Mouse (Mus musculus) G1E (cell line): ENCODE measurements around the gene Chpf. TPM values are rescaled to one million over a fixed set of nuclear protein-coding genes. Genes with fewer than 3 reads are reported as not detected.

Source experiments
- ATAC-seq: 2 replicates; pipeline ENCODE4 v1.8.0; 2016; ENCODE audit warnings: mild to moderate bottlenecking; ENCODE audit not compliant: insufficient number of reproducible peaks, poor library complexity, low FRiP score, severe bottlenecking; ENCODE audit errors: extremely low read depth
- DNase-seq: peaks from one replicate; pipeline ENCODE4 v3.0.0; 2012; ENCODE audit warnings: low spot score
- H3K27me3 ChIP-seq: 2 replicates; pipeline ENCODE4 v1.6.1; 2012; ENCODE audit warnings: mild to moderate bottlenecking, low read length, inconsistent platforms; ENCODE audit not compliant: insufficient read depth
- H3K36me3 ChIP-seq: replicated peaks from 2 replicates; pipeline ENCODE3; 2012; ENCODE audit warnings: mild to moderate bottlenecking, inconsistent platforms
- H3K4me1 ChIP-seq: 2 replicates; pipeline ENCODE4 v1.6.1; 2012; ENCODE audit warnings: low read depth, low read length, inconsistent platforms, mixed read lengths; ENCODE audit not compliant: insufficient read depth
- H3K4me3 ChIP-seq: 2 replicates; pipeline ENCODE4 v1.5.1; 2012; ENCODE audit warnings: low read depth, mild to moderate bottlenecking, inconsistent platforms, low read length, moderate library complexity, mixed read lengths
- H3K9me3 ChIP-seq: replicated peaks from 2 replicates; pipeline ENCODE4 v1.6.1; 2012; ENCODE audit warnings: inconsistent platforms
- CTCF ChIP-seq: IDR thresholded peaks from 2 replicates; pipeline ENCODE4 v1.5.1; 2012; ENCODE audit warnings: low read depth, low read length, inconsistent platforms, mixed read lengths
- GATA1 ChIP-seq: IDR thresholded peaks from 2 replicates; pipeline ENCODE4 v1.6.1; 2012; ENCODE audit warnings: borderline replicate concordance, low read length, inconsistent platforms, mixed read lengths
- GATA2 ChIP-seq: IDR thresholded peaks from 2 replicates; pipeline ENCODE4 v1.6.1; 2012; ENCODE audit warnings: low read depth, low read length, inconsistent platforms, borderline replicate concordance
- POLR2AphosphoS5 ChIP-seq: IDR thresholded peaks from 2 replicates; pipeline ENCODE4 v1.6.1; 2012; ENCODE audit warnings: low read depth, low read length, inconsistent platforms; ENCODE audit not compliant: insufficient replicate concordance
- TAL1 ChIP-seq: conservative IDR thresholded peaks from 2 replicates; pipeline ENCODE4 v1.6.1; 2012; ENCODE audit warnings: low read depth, low read length, inconsistent platforms, mixed read lengths
- polyA plus RNA-seq: library from polyadenylated mRNA; stranded (reverse); fragments of >175 nt; gene quantifications from 2 replicates; pipeline ENCODE4 v1.2.3, GENCODE M21; 2012
- total RNA-seq, 2 experiments: library from RNA; stranded (forward) in 1 of 2; stranded (reverse) in 1 of 2; fragments of 200-1000 nt in 1 of 2; fragments of >200 nt in 1 of 2; fragmentation: Nextera tagmentation in 1 of 2; gene quantifications; 2 replicates each; pipeline ENCODE4 v1.2.3; 2014 to 2017

Gene Chpf
- total and polyA plus RNA-seq, 3 experiments, result 12.0 to 121 (median 23.6) TPM

DNA sequence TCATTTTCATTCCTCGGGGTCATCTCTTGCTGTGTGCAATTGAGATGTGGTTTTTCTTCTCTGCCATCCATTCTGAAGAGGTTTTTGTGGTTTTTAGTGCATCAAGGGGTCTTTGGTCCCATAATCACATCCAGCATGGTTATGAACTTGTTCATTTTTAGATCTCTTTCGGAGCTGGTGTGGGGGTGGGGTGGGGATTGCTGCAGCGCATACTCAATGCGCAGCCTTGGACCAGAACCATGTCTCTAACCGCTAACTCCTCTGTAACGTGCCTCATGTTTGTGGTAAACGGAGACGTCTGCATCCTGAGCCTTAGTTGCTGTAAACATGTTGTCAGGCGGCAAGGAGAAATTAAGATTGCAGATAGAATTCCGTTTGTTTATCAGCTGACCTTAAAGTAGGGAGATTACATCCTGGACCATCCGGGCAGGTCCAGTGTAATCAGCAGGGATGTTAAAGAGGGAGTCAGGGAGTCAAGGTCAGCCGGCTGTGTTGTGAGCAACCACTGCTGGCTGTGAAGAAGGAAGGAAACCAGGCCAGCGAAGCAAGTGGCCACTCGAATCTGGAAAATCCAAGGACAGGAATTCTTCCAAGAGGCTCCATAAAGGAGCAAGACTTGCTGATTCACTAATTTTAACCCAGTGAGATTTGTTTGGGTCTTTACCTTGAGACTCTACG lies 37.7 kb upstream of the Chpf start:
- no peak overlapping the region for H3K4me3 ChIP-seq
- no peaks in the 10 kb centered on the region for H3K9me3 ChIP-seq
- DNase-seq, result no peak
- H3K27me3 ChIP-seq, result peaks cover 12% of the 10 kb centered on the region; the same call in 1 of the 2 replicates
- H3K36me3 ChIP-seq, result no peaks in the 10 kb centered on the region
- peaks cover 20% of the 10 kb centered on the region for H3K4me1 ChIP-seq
- TF ChIP-seq POLR2AphosphoS5, result no peak
- no peak for TF ChIP-seq TAL1
- no peak for TF ChIP-seq GATA1
- no peak for TF ChIP-seq GATA2
- no peak for TF ChIP-seq CTCF
- no peak for ATAC-seq

DNA sequence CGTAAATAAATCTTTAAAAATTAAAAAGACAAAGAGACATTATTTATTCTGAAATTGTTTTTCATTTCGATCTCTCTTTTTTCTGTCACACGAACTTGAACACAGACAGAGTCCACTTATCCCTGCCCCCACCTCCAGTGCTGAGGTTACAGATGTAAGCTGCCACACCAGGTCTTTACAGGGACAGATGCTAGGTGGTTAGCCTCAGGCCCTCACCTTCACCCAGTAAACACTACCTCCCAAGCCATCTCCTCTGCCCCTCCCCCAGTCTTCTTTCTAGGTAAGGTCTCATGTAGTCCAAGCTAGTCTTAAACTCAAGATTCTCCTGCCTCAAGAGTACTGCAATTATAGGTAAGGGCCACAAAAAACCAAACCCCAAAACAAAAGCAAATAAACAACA lies 33.4 kb upstream of the Chpf start:
- no peaks in the 10 kb centered on the region for H3K9me3 ChIP-seq
- no peak overlapping the region for H3K4me3 ChIP-seq
- TF ChIP-seq CTCF (no peak), GATA1 (no peak), GATA2 (no peak), TAL1 (no peak), POLR2AphosphoS5 (no peak)
- H3K36me3 ChIP-seq, result no peaks in the 10 kb centered on the region
- H3K4me1 ChIP-seq, result peaks cover 2% of the 10 kb centered on the region; the same call in 1 of the 2 replicates
- DNase-seq (no peak), ATAC-seq (no peak)
- H3K27me3 ChIP-seq, result peaks cover 21% of the 10 kb centered on the region; the same call in 1 of the 2 replicates

DNA sequence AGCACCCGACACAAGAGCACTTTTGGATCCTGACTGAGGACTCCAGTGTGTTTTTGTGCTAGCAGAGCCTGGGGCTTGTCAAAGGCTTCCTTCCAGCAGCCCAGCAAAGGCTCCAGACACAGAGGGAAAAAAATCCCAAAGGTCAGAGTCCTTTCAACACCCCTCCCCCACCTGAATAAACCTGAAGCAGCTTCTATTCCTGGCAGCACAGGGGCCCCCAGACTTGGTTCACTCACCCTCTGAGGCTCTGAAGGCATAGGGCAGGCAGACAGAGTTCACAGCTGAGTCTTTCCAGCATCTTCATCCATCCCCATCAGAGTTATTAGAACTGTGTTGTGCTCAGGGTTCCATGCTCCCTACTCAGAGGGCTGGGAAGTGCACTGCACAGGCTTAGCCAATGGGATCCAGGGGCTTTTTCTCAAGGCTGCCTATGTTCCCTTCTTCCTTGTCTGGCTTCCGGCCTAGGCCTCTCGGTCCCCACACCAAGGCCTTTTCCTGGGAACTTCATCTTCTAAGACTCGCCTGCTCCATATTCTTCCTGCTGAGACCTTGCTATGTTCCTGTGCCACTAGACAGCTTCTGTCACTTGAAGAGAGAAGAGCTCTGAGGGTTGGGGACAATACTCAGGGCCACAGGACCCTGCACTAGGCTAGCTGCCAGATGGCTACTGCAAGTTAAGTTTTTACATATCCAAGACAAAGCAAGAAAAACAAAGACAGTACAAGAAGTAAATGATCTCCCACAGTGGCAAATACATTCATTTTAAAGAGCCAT lies 32.5 kb upstream of the Chpf start:
- DNase-seq (no peak), ATAC-seq (no peak)
- Histone ChIP-seq H3K36me3 (no peaks in the 10 kb centered on the region), H3K4me1 (peaks cover 2% of the 10 kb centered on the region; the same call in 1 of the 2 replicates), H3K9me3 (no peaks in the 10 kb centered on the region), H3K4me3 (no peak overlapping the region), H3K27me3 (peaks cover 22% of the 10 kb centered on the region; the same call in 1 of the 2 replicates)
- TF ChIP-seq GATA2 (no peak), POLR2AphosphoS5 (no peak), GATA1 (no peak), CTCF (no peak), TAL1 (no peak)

DNA sequence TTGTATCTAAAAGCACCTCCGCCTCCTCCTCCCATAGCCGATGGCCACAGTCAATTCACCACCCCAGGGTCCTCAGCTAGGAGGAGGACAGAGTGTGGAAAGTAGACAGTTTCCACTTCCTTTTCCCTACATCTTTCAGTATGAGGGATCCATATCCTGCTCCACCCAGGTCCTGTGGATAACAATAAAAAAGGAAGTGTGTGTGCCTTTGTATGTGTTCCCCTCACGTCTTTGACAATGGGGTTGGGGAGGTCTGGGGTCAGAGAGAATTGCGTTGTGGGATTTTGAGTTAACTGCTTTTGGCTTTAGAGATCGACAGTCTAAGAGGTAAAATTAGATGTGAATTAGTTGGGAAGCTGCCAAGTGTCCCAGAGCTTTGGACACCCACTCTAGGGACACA lies 31.0 kb upstream of the Chpf start:
- no peaks in the 10 kb centered on the region for H3K36me3 ChIP-seq
- DNase-seq, result no peak
- H3K27me3 ChIP-seq, result peaks cover 31% of the 10 kb centered on the region; the same call in 1 of the 2 replicates
- ATAC-seq, result no peak
- TF ChIP-seq TAL1 (no peak), GATA2 (no peak), GATA1 (no peak), POLR2AphosphoS5 (no peak), CTCF (no peak)
- no peak overlapping the region for H3K4me3 ChIP-seq
- peaks cover 8% of the 10 kb centered on the region for H3K9me3 ChIP-seq
- peaks cover under 1% of the 10 kb centered on the region; the same call in 1 of the 2 replicates for H3K4me1 ChIP-seq

DNA sequence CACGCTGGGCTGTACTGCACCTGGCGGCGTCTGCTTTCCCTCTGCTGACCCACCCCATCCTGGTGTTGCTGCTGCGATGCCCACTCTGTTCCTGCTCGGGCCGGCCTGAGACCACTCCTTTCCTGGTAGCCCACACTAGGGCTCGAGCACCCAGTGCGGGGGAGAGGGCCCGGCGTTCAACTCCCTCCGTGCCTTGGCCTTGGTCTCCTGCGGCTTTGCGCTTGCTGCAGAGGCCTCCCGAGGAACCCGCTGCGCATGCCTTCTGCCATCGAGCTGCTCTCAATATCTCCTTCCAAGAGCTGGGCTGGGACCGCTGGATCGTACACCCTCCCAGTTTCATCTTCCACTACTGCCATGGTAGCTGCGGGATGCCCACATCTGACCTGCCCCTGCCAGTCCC lies 30.5 kb upstream of the Chpf start:
- DNase-seq (no peak), ATAC-seq (no peak)
- Histone ChIP-seq H3K27me3 (peaks cover 32% of the 10 kb centered on the region; the same call in 1 of the 2 replicates), H3K4me3 (no peak overlapping the region), H3K4me1 (no peaks in the 10 kb centered on the region; the same call in 1 of the 2 replicates), H3K36me3 (no peaks in the 10 kb centered on the region), H3K9me3 (peaks cover 10% of the 10 kb centered on the region)
- no peak for TF ChIP-seq TAL1
- no peak for TF ChIP-seq GATA2
- no peak for TF ChIP-seq POLR2AphosphoS5
- no peak for TF ChIP-seq GATA1
- no peak for TF ChIP-seq CTCF

DNA sequence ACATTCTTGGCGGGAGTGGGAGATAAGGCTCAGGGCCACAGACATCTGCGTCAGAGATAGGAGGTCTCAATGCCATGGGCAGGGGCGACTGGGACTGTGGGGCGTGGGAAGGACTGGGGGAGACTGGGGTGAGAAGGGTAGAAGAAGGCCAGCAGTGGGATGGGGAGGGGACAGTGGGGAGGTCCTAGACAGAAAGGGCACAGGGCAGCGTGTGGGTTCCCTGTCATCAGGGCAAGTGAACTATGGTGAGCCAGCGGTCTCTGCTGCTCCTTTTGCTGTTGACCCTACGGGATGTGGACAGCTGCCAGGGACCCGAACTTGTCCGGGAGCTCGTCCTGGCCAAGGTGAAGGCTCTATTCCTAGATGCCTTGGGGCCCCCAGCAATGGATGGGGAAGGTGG lies 27.9 kb upstream of the Chpf start, which contains the start of gene Inha:
TSS of gene Inha (plus strand) at position 72 of the 400 bp plus-strand sequence.
- Histone ChIP-seq H3K4me3 (no peak within 1 kb of the TSS), H3K27me3 (peaks cover 35% of the 10 kb centered on the region; the same call in 1 of the 2 replicates)
- TF ChIP-seq CTCF, result no peak
- TF ChIP-seq GATA1, result no peak
- TF ChIP-seq POLR2AphosphoS5, result no peak
- no peak for TF ChIP-seq TAL1
- no peak for TF ChIP-seq GATA2

More for the DNA sequence above, 27.9 kb upstream of the Chpf start, which contains the start of gene Inha:
- DNase-seq (no peak), ATAC-seq (no peak)
- Histone ChIP-seq H3K4me1 (no peaks in the 10 kb centered on the region; the same call in 1 of the 2 replicates), H3K36me3 (no peaks in the 10 kb centered on the region), H3K9me3 (peaks cover 10% of the 10 kb centered on the region)
